Mouse (Mus musculus) liver, adult 2 months (tissue): ENCODE data around the gene Map3k13.

ENCODE experiments used
- CTCF ChIP-seq: fragments of 200-500 bp; IDR thresholded peaks from 2 replicates; pipeline ENCODE4 v1.5.1; 2011; ENCODE audit warnings: low read depth, low read length, control low read depth
- POLR2A ChIP-seq: fragments of 200-500 bp; IDR thresholded peaks from 2 replicates; pipeline ENCODE4 v1.6.1; 2011; ENCODE audit warnings: low read length, control low read depth; ENCODE audit not compliant: insufficient read depth; ENCODE audit errors: extremely low read depth

- TF ChIP-seq POLR2A: no peak
- no peak for TF ChIP-seq CTCF
Observed at GRCm38 (mm10) chr16:21893890-21894289, 99.7 kb downstream of the Map3k13 start.
